Mouse (Mus musculus): Measurements from ENCODE around the gene Brd2. TPM values are rescaled to one million over a fixed set of nuclear protein-coding genes. Genes with fewer than 3 reads are reported as not detected.
A peak's percentile ranks its signal among the peaks of the same experiment; 100 is the strongest.

Brd2 gene
- total RNA-seq, 1 experiment: 257 TPM

GRCm38 (mm10) chr17:34165033-34165730 is 42.7 kb upstream of the Brd2 start:
- H3K4me1 ChIP-seq (ENCODE audit: control insufficient read depth in 2 of 2, insufficient read depth in 2 of 2, low read length in 2 of 2, poor library complexity in 1 of 2): no peaks in the 10 kb centered on the region
- TF ChIP-seq MAFK (IDR thresholded peaks at IDR 0.05; ENCODE audit: insufficient read depth, low read depth, low read length) (no peak), ZC3H11A (IDR thresholded peaks at IDR 0.05; ENCODE audit: borderline replicate concordance, low read depth, low read length) (no peak), ZNF384 (IDR thresholded peaks at IDR 0.05; ENCODE audit: low read depth, low read length) (no peak)
- in situ Hi-C loops (cut with MboI; ENCODE audit: low sequenced_read_pairs in 2 of 2, unreplicated experiment in 2 of 2): no loop called here

GRCm38 (mm10) chr17:34164202-34164895 is 41.9 kb upstream of the Brd2 start:
- DNase-seq (ENCODE audit: low read depth, low spot score): no peak
- H3K4me1 ChIP-seq (ENCODE audit: control insufficient read depth in 2 of 2, insufficient read depth in 2 of 2, low read length in 2 of 2, poor library complexity in 1 of 2): no peaks in the 10 kb centered on the region
- H3K36me3 ChIP-seq (ENCODE audit: control insufficient read depth, insufficient read depth, low read length, poor library complexity, severe bottlenecking): no peaks in the 10 kb centered on the region
- in situ Hi-C loops (cut with MboI; ENCODE audit: low sequenced_read_pairs in 2 of 2, unreplicated experiment in 2 of 2): no loop called here
- H3K4me3 ChIP-seq (ENCODE audit: insufficient read depth in 1 of 2, low read depth in 1 of 2, low read length in 2 of 2, poor library complexity in 1 of 2, severe bottlenecking in 1 of 2): no peak overlapping the region
- H3K9ac ChIP-seq (ENCODE audit: insufficient read depth, low read depth, low read length, poor library complexity, severe bottlenecking): no peak overlapping the region
- no peak overlapping the region for H3K27ac ChIP-seq (ENCODE audit: insufficient read depth, low read depth, low read length, poor library complexity, severe bottlenecking)
- no peaks in the 10 kb centered on the region for H3K9me3 ChIP-seq (ENCODE audit: control insufficient read depth, insufficient read depth, low read depth, low read length)
- TF ChIP-seq CHD2 (IDR thresholded peaks at IDR 0.05; ENCODE audit: low read depth, low read length): no peak
- no peak for TF ChIP-seq MAFK (IDR thresholded peaks at IDR 0.05; ENCODE audit: insufficient read depth, low read depth, low read length)
- no peak for TF ChIP-seq ZNF384 (IDR thresholded peaks at IDR 0.05; ENCODE audit: low read depth, low read length)
- TF ChIP-seq HCFC1 (IDR thresholded peaks at IDR 0.05; ENCODE audit: borderline replicate concordance, insufficient read depth, low read length): no peak
- TF ChIP-seq ZC3H11A (IDR thresholded peaks at IDR 0.05; ENCODE audit: borderline replicate concordance, low read depth, low read length): no peak

More at GRCm38 (mm10) chr17:34165033-34165730, 42.7 kb upstream of the Brd2 start:
- no peak for DNase-seq (ENCODE audit: low read depth, low spot score)
- Histone ChIP-seq H3K4me3 (ENCODE audit: insufficient read depth in 1 of 2, low read depth in 1 of 2, low read length in 2 of 2, poor library complexity in 1 of 2, severe bottlenecking in 1 of 2) (no peak overlapping the region), H3K9ac (ENCODE audit: insufficient read depth, low read depth, low read length, poor library complexity, severe bottlenecking) (no peak overlapping the region), H3K27ac (ENCODE audit: insufficient read depth, low read depth, low read length, poor library complexity, severe bottlenecking) (no peak overlapping the region), H3K36me3 (ENCODE audit: control insufficient read depth, insufficient read depth, low read length, poor library complexity, severe bottlenecking) (no peaks in the 10 kb centered on the region), H3K9me3 (ENCODE audit: control insufficient read depth, insufficient read depth, low read depth, low read length) (no peaks in the 10 kb centered on the region)

GRCm38 (mm10) chr17:34155534-34155933 is 33.1 kb upstream of the Brd2 start:
- no peak for DNase-seq (ENCODE audit: low read depth, low spot score)
- no peak overlapping the region for H3K4me3 ChIP-seq (ENCODE audit: insufficient read depth in 1 of 2, low read depth in 1 of 2, low read length in 2 of 2, poor library complexity in 1 of 2, severe bottlenecking in 1 of 2)
- in situ Hi-C loops (cut with MboI; ENCODE audit: low sequenced_read_pairs in 2 of 2, unreplicated experiment in 2 of 2): no loop called here
- no peaks in the 10 kb centered on the region for H3K4me1 ChIP-seq (ENCODE audit: control insufficient read depth in 2 of 2, insufficient read depth in 2 of 2, low read length in 2 of 2, poor library complexity in 1 of 2)
- H3K36me3 ChIP-seq (ENCODE audit: control insufficient read depth, insufficient read depth, low read length, poor library complexity, severe bottlenecking): no peaks in the 10 kb centered on the region
- no peaks in the 10 kb centered on the region for H3K9me3 ChIP-seq (ENCODE audit: control insufficient read depth, insufficient read depth, low read depth, low read length)
- TF ChIP-seq ZNF384 (IDR thresholded peaks at IDR 0.05; ENCODE audit: low read depth, low read length) (no peak), CHD2 (IDR thresholded peaks at IDR 0.05; ENCODE audit: low read depth, low read length) (no peak)
- no peak overlapping the region for H3K9ac ChIP-seq (ENCODE audit: insufficient read depth, low read depth, low read length, poor library complexity, severe bottlenecking)
- H3K27ac ChIP-seq (ENCODE audit: insufficient read depth, low read depth, low read length, poor library complexity, severe bottlenecking): no peak overlapping the region

- no peak within 1 kb of the TSS for H3K9ac ChIP-seq (ENCODE audit: insufficient read depth, low read depth, low read length, poor library complexity, severe bottlenecking)
- in situ Hi-C loops (cut with MboI; ENCODE audit: low sequenced_read_pairs in 2 of 2, unreplicated experiment in 2 of 2): no loop called here
- H3K4me1 ChIP-seq (ENCODE audit: control insufficient read depth in 2 of 2, insufficient read depth in 2 of 2, low read length in 2 of 2, poor library complexity in 1 of 2): no peaks in the 10 kb centered on the region
- no peak within 1 kb of the TSS for H3K4me3 ChIP-seq (ENCODE audit: insufficient read depth in 1 of 2, low read depth in 1 of 2, low read length in 2 of 2, poor library complexity in 1 of 2, severe bottlenecking in 1 of 2)
- H3K36me3 ChIP-seq (ENCODE audit: control insufficient read depth, insufficient read depth, low read length, poor library complexity, severe bottlenecking): no peaks in the 10 kb centered on the region
- H3K9me3 ChIP-seq (ENCODE audit: control insufficient read depth, insufficient read depth, low read depth, low read length): no peaks in the 10 kb centered on the region
- no peak within 1 kb of the TSS for H3K27ac ChIP-seq (ENCODE audit: insufficient read depth, low read depth, low read length, poor library complexity, severe bottlenecking)
- peak; percentile 69 for DNase-seq (ENCODE audit: low read depth, low spot score)
- TF ChIP-seq CHD2 (IDR thresholded peaks at IDR 0.05; ENCODE audit: low read depth, low read length) (peak; percentile 93), ZC3H11A (IDR thresholded peaks at IDR 0.05; ENCODE audit: borderline replicate concordance, low read depth, low read length) (no peak), MAFK (IDR thresholded peaks at IDR 0.05; ENCODE audit: insufficient read depth, low read depth, low read length) (no peak), HCFC1 (IDR thresholded peaks at IDR 0.05; ENCODE audit: borderline replicate concordance, insufficient read depth, low read length) (no peak), ZNF384 (IDR thresholded peaks at IDR 0.05; ENCODE audit: low read depth, low read length) (no peak)
Measured at GRCm38 (mm10) chr17:34152923-34153322, 30.5 kb upstream of the Brd2 start, which contains the start of gene H2-DMb1. H2-DMb1 (plus strand) TSS chr17:34153072.

Data from ES-E14 (cell line).